Mouse (Mus musculus): Measurements from ENCODE around the gene Mepe. TPM values are rescaled to one million over a fixed set of nuclear protein-coding genes. Genes with fewer than 3 reads are reported as not detected.

Mepe gene
- polyA plus RNA-seq, 1 experiment from 2014 or later = not detected

Small RNA genes lying within 50 kb of the gene (microRNA-seq; reads per million reads assigned to microRNA genes)
- gene Gm23616 = not detected

Other genes starting within 250 kb of the Mepe start
- gene Gm17660, start 247.7 kb upstream of the Mepe start, polyA plus RNA-seq (2015; fragmentation: Nextera tagmentation; extraction: Ambion mirVana) = not detected in 2 replicates
- 191 and 194 TPM in 2 replicates for gene Sparcl1, start 211.6 kb upstream of the Mepe start, polyA plus RNA-seq (2015; fragmentation: Nextera tagmentation; extraction: Ambion mirVana)
- gene Dspp, start 154.6 kb upstream of the Mepe start, polyA plus RNA-seq (2015; fragmentation: Nextera tagmentation; extraction: Ambion mirVana) = not detected in 2 replicates
- gene Dmp1, start 122.7 kb upstream of the Mepe start, polyA plus RNA-seq (2015; fragmentation: Nextera tagmentation; extraction: Ambion mirVana) = 0.66 and 0.77 TPM in 2 replicates
- 0.16 TPM in 1 of 2 replicates, not detected in the other for gene Ibsp, start 26.2 kb upstream of the Mepe start, polyA plus RNA-seq (2015; fragmentation: Nextera tagmentation; extraction: Ambion mirVana)
- gene Spp1, start 109.8 kb downstream of the Mepe start, polyA plus RNA-seq (2015; fragmentation: Nextera tagmentation; extraction: Ambion mirVana) = 42.5 and 46.6 TPM in 2 replicates
- 6.4 and 6.6 TPM in 2 replicates for gene Pkd2, start 134.1 kb downstream of the Mepe start, polyA plus RNA-seq (2015; fragmentation: Nextera tagmentation; extraction: Ambion mirVana)
- 6.3 and 7.1 TPM in 2 replicates for gene BC005561, start 183.0 kb downstream of the Mepe start, polyA plus RNA-seq (2015; fragmentation: Nextera tagmentation; extraction: Ambion mirVana)

All from intestine, embryonic 16.5 days (tissue).